Mouse (Mus musculus) limb, embryonic 11.5 days (tissue): ENCODE measurements around the gene Tmem19. TPM values are rescaled to one million over a fixed set of nuclear protein-coding genes. Genes with fewer than 3 reads are reported as not detected.

Experiments used
- ATAC-seq: fragments of 200-750 bp; cut with Nextera tagmentation; 2 replicates; pipeline ENCODE4 v1.8.0; 2017; ENCODE audit warnings: low read depth; ENCODE audit not compliant: insufficient number of reproducible peaks, low FRiP score, low TSS enrichment
- DNase-seq: peaks from one replicate; pipeline ENCODE4 v3.0.0-alpha.2; 2015; ENCODE audit warnings: low spot score
- H3K27ac ChIP-seq: fragments of 300-500 bp; sonication (generic); replicated peaks from 2 replicates; pipeline ENCODE4 v1.5.1; 2014; ENCODE audit warnings: low read depth, mild to moderate bottlenecking, low read length
- H3K27me3 ChIP-seq: fragments of 300-500 bp; sonication (generic); 2 replicates; pipeline ENCODE4 v1.6.1; 2014; ENCODE audit warnings: mild to moderate bottlenecking, low read length, mixed read lengths; ENCODE audit not compliant: control insufficient read depth, insufficient read depth
- H3K36me3 ChIP-seq: fragments of 300-500 bp; sonication (generic); 2 replicates; pipeline ENCODE4 v1.6.1; 2014; ENCODE audit warnings: mild to moderate bottlenecking, low read length, moderate library complexity, mixed read lengths; ENCODE audit not compliant: control insufficient read depth, insufficient read depth
- H3K4me1 ChIP-seq: fragments of 300-500 bp; sonication (generic); 2 replicates; pipeline ENCODE4 v1.6.1; 2014; ENCODE audit warnings: low read length, mixed read lengths; ENCODE audit not compliant: control insufficient read depth, insufficient read depth
- H3K4me2 ChIP-seq: fragments of 300-500 bp; sonication (generic); 2 replicates; pipeline ENCODE4 v1.6.1; 2014; ENCODE audit warnings: low read depth, mild to moderate bottlenecking, moderate library complexity; ENCODE audit not compliant: severe bottlenecking
- H3K4me3 ChIP-seq: fragments of 300-500 bp; sonication (generic); 2 replicates; pipeline ENCODE4 v1.5.1; 2014; ENCODE audit warnings: low read depth, low read length
- H3K9ac ChIP-seq: fragments of 300-500 bp; sonication (generic); 2 replicates; pipeline ENCODE4 v1.6.1; 2014; ENCODE audit warnings: mild to moderate bottlenecking, low read length
- H3K9me3 ChIP-seq: fragments of 300-500 bp; sonication (generic); 2 replicates; pipeline ENCODE4 v1.6.1; 2016; ENCODE audit warnings: low read length; ENCODE audit not compliant: control insufficient read depth
- WGBS: fragments of 180-500 bp; shearing (Covaris S2); extraction: QIAGEN DNeasy Blood & Tissue Kit; methylation state at CpG from one replicate; pipeline ENCODE4 v1.1.7; 2014; 5-methylcytosine and 5-hydroxymethylcytosine counted together
- polyA plus RNA-seq: library from polyadenylated mRNA; unstranded; fragments of >200 nt; fragmentation: Nextera tagmentation; extraction: Ambion mirVana; gene quantifications from 2 replicates; pipeline ENCODE4 v1.2.1, GENCODE M21; 2014

Tmem19 gene
- polyA plus RNA-seq, 1 experiment from 2014 or later, result 25.8 TPM

GRCm38 (mm10) chr10:115355016-115355415, 7.3 kb downstream of the Tmem19 start:
- H3K4me3 ChIP-seq, result no peak overlapping the region
- WGBS, result 91% methylated on average over 6 of the region's 6 CpGs
- no peak overlapping the region for H3K27ac ChIP-seq
- no peak overlapping the region for H3K9ac ChIP-seq
- no peaks in the 10 kb centered on the region for H3K36me3 ChIP-seq
- no peak overlapping the region for H3K4me2 ChIP-seq
- no peaks in the 10 kb centered on the region for H3K4me1 ChIP-seq
- DNase-seq (no peak), ATAC-seq (no peak)
- H3K9me3 ChIP-seq, result no peaks in the 10 kb centered on the region
- H3K27me3 ChIP-seq, result no peaks in the 10 kb centered on the region

- H3K36me3 ChIP-seq, result no peaks in the 10 kb centered on the region
- WGBS, result 87% methylated on average over 6 of the region's 6 CpGs
- H3K4me2 ChIP-seq, result no peak overlapping the region
- H3K27ac ChIP-seq, result no peak overlapping the region
- H3K4me3 ChIP-seq, result no peak overlapping the region
- DNase-seq, result no peak
- H3K9me3 ChIP-seq, result no peaks in the 10 kb centered on the region
- H3K4me1 ChIP-seq, result no peaks in the 10 kb centered on the region
- no peak overlapping the region for H3K9ac ChIP-seq
- H3K27me3 ChIP-seq, result no peaks in the 10 kb centered on the region
- ATAC-seq, result no peak
Measured at GRCm38 (mm10) chr10:115354553-115354952, 7.7 kb downstream of the Tmem19 start.

- ATAC-seq (no peak), DNase-seq (no peak)
- no peak overlapping the region for H3K27ac ChIP-seq
- no peak overlapping the region for H3K9ac ChIP-seq
- no peaks in the 10 kb centered on the region for H3K4me1 ChIP-seq
- 86% methylated on average over 2 of the region's 2 CpGs for WGBS
- H3K4me3 ChIP-seq, result no peak overlapping the region
- H3K4me2 ChIP-seq, result no peak overlapping the region
- H3K27me3 ChIP-seq, result no peaks in the 10 kb centered on the region
- no peaks in the 10 kb centered on the region for H3K36me3 ChIP-seq
- H3K9me3 ChIP-seq, result no peaks in the 10 kb centered on the region
Measured at GRCm38 (mm10) chr10:115350810-115351397, 11.4 kb downstream of the Tmem19 start.

GRCm38 (mm10) chr10:115349509-115349908, 12.8 kb downstream of the Tmem19 start:
- no peak overlapping the region for H3K4me3 ChIP-seq
- no peak for ATAC-seq
- H3K36me3 ChIP-seq, result peaks cover 3% of the 10 kb centered on the region; the same call in 1 of the 2 replicates
- H3K9me3 ChIP-seq, result no peaks in the 10 kb centered on the region
- no peak overlapping the region for H3K4me2 ChIP-seq
- DNase-seq, result no peak
- no peak overlapping the region for H3K9ac ChIP-seq
- no peak overlapping the region for H3K27ac ChIP-seq
- H3K27me3 ChIP-seq, result no peaks in the 10 kb centered on the region
- no peaks in the 10 kb centered on the region for H3K4me1 ChIP-seq
- WGBS, result 88% methylated on average over 7 of the region's 7 CpGs

GRCm38 (mm10) chr10:115349029-115349428, 13.3 kb downstream of the Tmem19 start:
- Histone ChIP-seq H3K9ac (no peak overlapping the region), H3K4me2 (no peak overlapping the region), H3K4me3 (no peak overlapping the region), H3K9me3 (no peaks in the 10 kb centered on the region), H3K27ac (no peak overlapping the region), H3K27me3 (no peaks in the 10 kb centered on the region), H3K4me1 (no peaks in the 10 kb centered on the region), H3K36me3 (peaks cover 3% of the 10 kb centered on the region; the same call in 1 of the 2 replicates)
- 77% methylated on average over 10 of the region's 10 CpGs for WGBS
- no peak for ATAC-seq
- no peak for DNase-seq

GRCm38 (mm10) chr10:115348131-115348530, 14.2 kb downstream of the Tmem19 start:
- H3K9me3 ChIP-seq, result no peaks in the 10 kb centered on the region
- H3K36me3 ChIP-seq, result peaks cover 3% of the 10 kb centered on the region; the same call in 1 of the 2 replicates
- H3K27ac ChIP-seq, result no peak overlapping the region
- H3K9ac ChIP-seq, result no peak overlapping the region
- H3K4me2 ChIP-seq, result no peak overlapping the region
- ATAC-seq (no peak), DNase-seq (no peak)
- H3K27me3 ChIP-seq, result no peaks in the 10 kb centered on the region
- H3K4me3 ChIP-seq, result no peak overlapping the region
- no peaks in the 10 kb centered on the region for H3K4me1 ChIP-seq
- WGBS, result 83% methylated on average over 6 of the region's 6 CpGs

GRCm38 (mm10) chr10:115346444-115346843, 15.9 kb downstream of the Tmem19 start:
- Histone ChIP-seq H3K4me3 (no peak overlapping the region), H3K4me2 (no peak overlapping the region), H3K9me3 (no peaks in the 10 kb centered on the region), H3K27me3 (no peaks in the 10 kb centered on the region), H3K27ac (no peak overlapping the region), H3K9ac (no peak overlapping the region), H3K4me1 (no peaks in the 10 kb centered on the region), H3K36me3 (peaks cover 5% of the 10 kb centered on the region; the same call in 1 of the 2 replicates)
- DNase-seq (no peak), ATAC-seq (no peak)

GRCm38 (mm10) chr10:115342771-115343425, 19.4 kb downstream of the Tmem19 start:
- Histone ChIP-seq H3K27me3 (no peaks in the 10 kb centered on the region), H3K4me1 (no peaks in the 10 kb centered on the region), H3K36me3 (peaks cover 5% of the 10 kb centered on the region; the same call in 1 of the 2 replicates), H3K27ac (no peak overlapping the region), H3K4me3 (no peak overlapping the region), H3K4me2 (no peak overlapping the region), H3K9ac (no peak overlapping the region), H3K9me3 (no peaks in the 10 kb centered on the region)
- WGBS, result 93% methylated on average over 4 of the region's 4 CpGs
- DNase-seq, result no peak
- no peak for ATAC-seq
